Mouse (Mus musculus): ENCODE measurements at regions not wholly inside any gene's neighbourhood (a gene's known extent, or its start where the extent isn't known, plus 50 kb on each side); places are given as distances from the start of the nearest gene placed in this dataset.

DNA sequence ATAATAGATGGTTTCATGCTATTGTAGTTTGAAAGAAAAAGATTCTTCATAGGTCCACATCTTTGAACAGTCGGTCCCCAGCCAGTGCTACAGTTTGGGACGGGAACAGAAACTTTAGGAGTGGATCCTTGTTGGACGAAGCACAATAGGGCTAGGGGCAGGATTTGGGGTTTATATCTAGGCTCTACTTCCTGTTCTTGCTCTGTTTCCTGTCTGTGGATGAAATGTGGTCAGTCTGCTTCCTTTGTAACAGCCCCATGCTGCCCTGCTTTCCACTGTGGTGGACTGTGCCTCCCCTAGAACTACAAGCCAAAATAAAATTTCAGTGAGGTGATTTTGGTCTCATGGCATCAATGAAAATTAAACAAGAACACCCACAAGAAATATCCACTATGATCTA, 510.2 kb downstream of the Lmo4 start:
- Histone ChIP-seq H3K4me3 (ENCODE audit: low read depth, low read length) (no peak overlapping the region), H3K9ac (ENCODE audit: low read length) (no peak overlapping the region), H3K36me3 (ENCODE audit: control insufficient read depth, insufficient read depth, low read length) (no peaks in the 10 kb centered on the region), H3K4me2 (replicated peaks; ENCODE audit: low read depth) (no peak overlapping the region), H3K4me1 (replicated peaks; ENCODE audit: control insufficient read depth, insufficient read depth) (no peaks in the 10 kb centered on the region), H3K27ac (replicated peaks) (no peak overlapping the region), H3K27me3 (ENCODE audit: control insufficient read depth, insufficient read depth, low read length) (no peaks in the 10 kb centered on the region), H3K9me3 (ENCODE audit: control insufficient read depth, low read length) (no peaks in the 10 kb centered on the region)
- TF ChIP-seq CTCF (IDR thresholded peaks at IDR 0.05; ENCODE audit: low read depth), result no peak
- TF ChIP-seq EP300 (optimal IDR thresholded peaks at IDR 0.05), result no peak
- DNase-seq (ENCODE audit: low spot score) (no peak), ATAC-seq (ENCODE audit: low FRiP score, low TSS enrichment) (no peak)
- WGBS, result 88% methylated on average over 3 of the region's 3 CpGs

DNA sequence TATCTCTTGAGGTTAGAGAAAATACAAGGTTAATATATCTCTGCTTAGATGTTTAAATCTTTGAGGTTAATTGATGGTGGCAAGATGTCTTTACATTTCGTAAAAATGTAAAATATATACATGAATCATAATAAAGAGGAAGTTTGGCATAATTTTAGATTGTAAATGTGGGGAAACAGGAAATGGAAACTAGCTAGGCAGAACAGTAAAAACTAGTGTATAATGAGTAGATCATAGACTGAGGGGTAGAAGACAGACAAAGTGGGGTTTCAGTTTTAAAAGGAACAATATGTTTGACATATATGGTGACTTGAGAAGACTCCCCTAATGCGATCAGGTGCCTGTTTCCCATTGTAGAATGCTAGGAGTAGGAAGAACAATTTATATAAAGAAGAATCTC, 519.3 kb downstream of the Lmo4 start:
- Histone ChIP-seq H3K4me2 (replicated peaks; ENCODE audit: low read depth) (no peak overlapping the region), H3K9ac (ENCODE audit: low read length) (no peak overlapping the region), H3K27ac (replicated peaks) (no peak overlapping the region), H3K9me3 (ENCODE audit: control insufficient read depth, low read length) (no peaks in the 10 kb centered on the region), H3K27me3 (ENCODE audit: control insufficient read depth, insufficient read depth, low read length) (no peaks in the 10 kb centered on the region), H3K4me1 (replicated peaks; ENCODE audit: control insufficient read depth, insufficient read depth) (no peaks in the 10 kb centered on the region), H3K36me3 (ENCODE audit: control insufficient read depth, insufficient read depth, low read length) (no peaks in the 10 kb centered on the region), H3K4me3 (ENCODE audit: low read depth, low read length) (no peak overlapping the region)
- 77% methylated on average over 2 of the region's 2 CpGs for WGBS
- ATAC-seq (ENCODE audit: low FRiP score, low TSS enrichment), result no peak
- no peak for DNase-seq (ENCODE audit: low spot score)
- no peak for TF ChIP-seq EP300 (optimal IDR thresholded peaks at IDR 0.05)

DNA sequence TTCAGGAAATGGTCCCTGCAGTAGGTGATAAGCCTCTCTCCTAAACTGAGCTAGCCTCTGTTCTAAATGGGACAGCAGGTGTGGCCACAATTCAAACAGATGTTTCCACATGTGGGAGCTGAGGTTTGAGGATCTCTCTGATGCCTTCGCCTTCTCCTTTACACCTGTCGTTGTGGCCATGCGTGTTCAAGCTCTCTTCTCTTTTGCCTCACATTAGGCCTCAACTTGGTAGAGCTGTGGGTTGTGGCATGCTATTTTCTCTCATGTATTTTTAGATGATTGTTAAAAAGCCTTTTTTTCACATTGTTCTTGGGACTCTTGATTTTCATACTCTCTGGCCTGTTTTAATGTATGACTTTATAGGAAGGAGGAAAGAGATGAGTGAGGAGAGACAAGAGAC, 526.8 kb downstream of the Lmo4 start:
- H3K9me3 ChIP-seq (ENCODE audit: control insufficient read depth, low read length), result no peaks in the 10 kb centered on the region
- H3K4me3 ChIP-seq (ENCODE audit: low read depth, low read length), result no peak overlapping the region
- TF ChIP-seq CTCF (IDR thresholded peaks at IDR 0.05; ENCODE audit: low read depth) (no peak), EP300 (optimal IDR thresholded peaks at IDR 0.05) (no peak)
- WGBS, result 90% methylated on average over 3 of the region's 3 CpGs
- H3K27ac ChIP-seq (replicated peaks), result no peak overlapping the region
- DNase-seq (ENCODE audit: low spot score) (no peak), ATAC-seq (ENCODE audit: low FRiP score, low TSS enrichment) (no peak)
- H3K9ac ChIP-seq (ENCODE audit: low read length), result no peak overlapping the region
- no peaks in the 10 kb centered on the region for H3K4me1 ChIP-seq (replicated peaks; ENCODE audit: control insufficient read depth, insufficient read depth)
- no peak overlapping the region for H3K4me2 ChIP-seq (replicated peaks; ENCODE audit: low read depth)
- no peaks in the 10 kb centered on the region for H3K27me3 ChIP-seq (ENCODE audit: control insufficient read depth, insufficient read depth, low read length)
- H3K36me3 ChIP-seq (ENCODE audit: control insufficient read depth, insufficient read depth, low read length), result no peaks in the 10 kb centered on the region

DNA sequence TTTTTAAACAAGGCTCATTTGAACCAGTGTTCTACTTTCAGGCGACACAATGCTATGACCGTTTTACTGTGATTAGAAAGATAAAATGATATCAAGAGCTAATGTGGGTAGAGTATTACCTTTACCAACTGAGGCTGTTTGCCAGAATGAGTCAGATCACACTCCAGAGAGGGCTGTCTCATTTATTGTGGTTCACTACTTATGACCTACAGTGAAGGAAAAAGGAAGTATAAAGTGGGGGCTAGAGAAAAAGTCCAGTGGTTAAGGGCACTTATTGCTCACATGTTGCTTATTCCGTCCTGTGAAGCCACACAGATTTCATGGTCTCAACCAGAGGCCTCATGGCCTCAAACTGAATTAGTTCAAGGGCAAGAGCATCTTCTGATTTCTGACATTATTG, 530.2 kb downstream of the Lmo4 start:
- no peak for DNase-seq (ENCODE audit: low spot score)
- H3K4me3 ChIP-seq (ENCODE audit: low read depth, low read length), result no peak overlapping the region
- H3K9me3 ChIP-seq (ENCODE audit: control insufficient read depth, low read length), result no peaks in the 10 kb centered on the region
- no peaks in the 10 kb centered on the region for H3K36me3 ChIP-seq (ENCODE audit: control insufficient read depth, insufficient read depth, low read length)
- no peaks in the 10 kb centered on the region for H3K4me1 ChIP-seq (replicated peaks; ENCODE audit: control insufficient read depth, insufficient read depth)
- ATAC-seq (ENCODE audit: low FRiP score, low TSS enrichment), result no peak
- TF ChIP-seq CTCF (IDR thresholded peaks at IDR 0.05; ENCODE audit: low read depth), result no peak
- TF ChIP-seq EP300 (optimal IDR thresholded peaks at IDR 0.05), result no peak
- no peak overlapping the region for H3K9ac ChIP-seq (ENCODE audit: low read length)
- no peak overlapping the region for H3K27ac ChIP-seq (replicated peaks)
- no peaks in the 10 kb centered on the region for H3K27me3 ChIP-seq (ENCODE audit: control insufficient read depth, insufficient read depth, low read length)
- 81% methylated on average over 3 of the region's 3 CpGs for WGBS
- H3K4me2 ChIP-seq (replicated peaks; ENCODE audit: low read depth), result no peak overlapping the region

DNA sequence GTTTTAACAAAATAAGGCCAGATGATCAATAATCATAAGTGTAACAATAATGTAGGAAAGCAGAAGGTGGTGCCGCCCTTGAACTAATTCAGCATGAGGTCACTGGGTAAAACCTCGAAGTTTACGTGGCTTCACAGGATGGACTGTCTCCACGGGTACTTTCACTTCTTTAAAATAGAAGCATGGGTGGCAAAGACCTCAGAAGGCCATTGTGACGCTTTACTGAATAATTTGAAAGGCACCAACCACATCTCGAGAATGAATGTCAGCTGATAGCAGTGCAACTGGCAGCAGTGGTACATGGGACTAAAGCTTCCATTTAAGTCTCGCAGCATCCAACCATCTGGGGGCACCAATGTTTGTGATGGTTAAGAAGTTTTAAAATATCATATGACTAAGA, 530.6 kb downstream of the Lmo4 start:
- Histone ChIP-seq H3K27me3 (ENCODE audit: control insufficient read depth, insufficient read depth, low read length) (no peaks in the 10 kb centered on the region), H3K9ac (ENCODE audit: low read length) (no peak overlapping the region), H3K4me3 (ENCODE audit: low read depth, low read length) (no peak overlapping the region), H3K4me1 (replicated peaks; ENCODE audit: control insufficient read depth, insufficient read depth) (no peaks in the 10 kb centered on the region), H3K36me3 (ENCODE audit: control insufficient read depth, insufficient read depth, low read length) (no peaks in the 10 kb centered on the region), H3K27ac (replicated peaks) (no peak overlapping the region), H3K4me2 (replicated peaks; ENCODE audit: low read depth) (no peak overlapping the region), H3K9me3 (ENCODE audit: control insufficient read depth, low read length) (no peaks in the 10 kb centered on the region)
- WGBS, result 85% methylated on average over 7 of the region's 7 CpGs
- ATAC-seq (ENCODE audit: low FRiP score, low TSS enrichment) (no peak), DNase-seq (ENCODE audit: low spot score) (no peak)
- TF ChIP-seq EP300 (optimal IDR thresholded peaks at IDR 0.05) (no peak), CTCF (IDR thresholded peaks at IDR 0.05; ENCODE audit: low read depth) (no peak)

DNA sequence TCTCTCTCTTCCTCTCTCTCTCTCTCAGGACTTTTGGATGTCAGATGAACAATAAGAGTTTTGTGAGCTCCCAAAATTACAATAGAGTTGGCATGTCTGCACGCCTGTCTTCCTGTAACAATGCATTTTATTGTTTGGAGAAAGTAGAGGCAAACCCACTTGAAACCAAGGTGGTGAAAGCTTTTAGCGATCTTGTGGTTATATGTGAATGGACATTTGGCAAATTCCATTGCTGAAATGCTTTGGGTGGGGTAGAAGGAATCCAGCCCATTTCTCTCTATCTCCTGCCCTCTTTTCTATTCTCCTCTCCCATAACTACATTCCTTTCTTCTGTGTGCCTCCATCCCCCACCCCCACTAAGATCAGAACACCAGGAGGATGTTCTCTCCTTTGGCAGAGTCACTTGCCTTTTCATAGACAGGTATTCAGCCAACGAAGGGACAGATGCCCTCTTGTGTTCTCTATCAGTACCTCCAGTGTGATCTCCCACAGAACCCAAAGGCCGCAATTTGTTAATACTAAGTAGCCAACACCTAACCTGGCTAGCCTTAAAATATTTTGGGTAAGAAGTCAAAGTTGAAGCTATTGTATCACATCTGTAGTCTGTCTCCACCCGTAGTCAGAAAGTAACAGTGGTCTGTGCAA, 542.9 kb downstream of the Lmo4 start:
- no peak overlapping the region for H3K9ac ChIP-seq (ENCODE audit: low read length)
- H3K27ac ChIP-seq (replicated peaks), result no peak overlapping the region
- H3K36me3 ChIP-seq (ENCODE audit: control insufficient read depth, insufficient read depth, low read length), result no peaks in the 10 kb centered on the region
- ATAC-seq (ENCODE audit: low FRiP score, low TSS enrichment), result no peak
- no peak for TF ChIP-seq CTCF (IDR thresholded peaks at IDR 0.05; ENCODE audit: low read depth)
- no peak for TF ChIP-seq EP300 (optimal IDR thresholded peaks at IDR 0.05)
- H3K4me3 ChIP-seq (ENCODE audit: low read depth, low read length), result no peak overlapping the region
- 83% methylated on average over 5 of the region's 5 CpGs for WGBS
- no peaks in the 10 kb centered on the region for H3K4me1 ChIP-seq (replicated peaks; ENCODE audit: control insufficient read depth, insufficient read depth)
- no peaks in the 10 kb centered on the region for H3K9me3 ChIP-seq (ENCODE audit: control insufficient read depth, low read length)
- no peaks in the 10 kb centered on the region for H3K27me3 ChIP-seq (ENCODE audit: control insufficient read depth, insufficient read depth, low read length)
- no peak overlapping the region for H3K4me2 ChIP-seq (replicated peaks; ENCODE audit: low read depth)
- DNase-seq (ENCODE audit: low spot score), result no peak
